ENCODE assay signal across 10 mouse cellular contexts in genomic region chr1:168709836-168710235, GRCm38 (mm10).
DNase-seq lines count a peak whose midpoint lies in the region; ATAC-seq and TF ChIP-seq lines count a peak whose summit lies in the region.
"Had no signal": no experiment of that assay in that cellular context is flagged by ENCODE, and none has a peak within 500 bp of the region (broad histone marks: within the 10 kb centered on the region; RNA-seq: fewer than 3 reads in every experiment).

No protein-coding gene starts in this region.

- H3K27me3 ChIP-seq in heart, postnatal 0 days (ENCODE audit: control insufficient read depth, insufficient read depth, low read length): no peaks in the 10 kb centered on the region
- H3K27me3 ChIP-seq in kidney, postnatal 0 days (ENCODE audit: insufficient read depth, low read length): no peaks in the 10 kb centered on the region
- H3K27me3 ChIP-seq in stomach, postnatal 0 days (ENCODE audit: control insufficient read depth, insufficient read depth, low read length): no peaks in the 10 kb centered on the region
- H3K27me3 ChIP-seq: hindbrain, embryonic 13.5 days; megakaryocyte, embryonic 14.5 days had no signal

- 47% methylated on average over 2 of the region's 2 CpGs for WGBS in heart, postnatal 0 days
- 47% methylated on average over 2 of the region's 2 CpGs for WGBS in kidney, postnatal 0 days
- 40% methylated on average over 2 of the region's 2 CpGs for WGBS in stomach, postnatal 0 days

- no peak for ATAC-seq in heart, postnatal 0 days (ENCODE audit: insufficient read depth, low read depth)
- no peak for ATAC-seq in kidney, postnatal 0 days (replicated peaks; ENCODE audit: low FRiP score, low read depth)
- ATAC-seq in stomach, postnatal 0 days (ENCODE audit: low FRiP score, low TSS enrichment): no peak; the same call in 1 of the 2 replicates

- H3K9ac ChIP-seq in heart, postnatal 0 days (replicated peaks; ENCODE audit: low read depth, low read length): no peak overlapping the region
- H3K9ac ChIP-seq in kidney, postnatal 0 days (ENCODE audit: low read depth, low read length): no peak overlapping the region
- no peak overlapping the region for H3K9ac ChIP-seq in stomach, postnatal 0 days (ENCODE audit: low read length)
- H3K9ac ChIP-seq: hindbrain, embryonic 13.5 days had no signal

- peak overlapping the region; percentile 26; the same call in 1 of the 2 replicates for H3K4me3 ChIP-seq in heart, postnatal 0 days (ENCODE audit: low read depth, low read length)
- no peak overlapping the region for H3K4me3 ChIP-seq in kidney, postnatal 0 days (replicated peaks; ENCODE audit: low read depth, low read length)
- H3K4me3 ChIP-seq in stomach, postnatal 0 days (ENCODE audit: low read depth, low read length): no peak overlapping the region
- H3K4me3 ChIP-seq: hindbrain, embryonic 13.5 days; megakaryocyte, embryonic 14.5 days had no signal

- TF ChIP-seq CTCF in heart, postnatal 0 days (IDR thresholded peaks at IDR 0.05; ENCODE audit: low read depth): no peak
- no peak for TF ChIP-seq CTCF in kidney, postnatal 0 days (IDR thresholded peaks at IDR 0.05; ENCODE audit: low read depth)
- TF ChIP-seq CTCF in stomach, postnatal 0 days (IDR thresholded peaks at IDR 0.05; ENCODE audit: low read depth): no peak

- H3K36me3 ChIP-seq in heart, postnatal 0 days (replicated peaks; ENCODE audit: control insufficient read depth, insufficient read depth, low read length): no peaks in the 10 kb centered on the region
- H3K36me3 ChIP-seq in kidney, postnatal 0 days (ENCODE audit: insufficient read depth, low read length): no peaks in the 10 kb centered on the region
- no peaks in the 10 kb centered on the region for H3K36me3 ChIP-seq in stomach, postnatal 0 days (ENCODE audit: control insufficient read depth, insufficient read depth, low read length)
- H3K36me3 ChIP-seq: hindbrain, embryonic 13.5 days had no signal

- H3K9me3 ChIP-seq in heart, postnatal 0 days (replicated peaks; ENCODE audit: control insufficient read depth, low read length): no peaks in the 10 kb centered on the region
- no peaks in the 10 kb centered on the region for H3K9me3 ChIP-seq in kidney, postnatal 0 days (replicated peaks; ENCODE audit: low read length)
- H3K9me3 ChIP-seq in stomach, postnatal 0 days (ENCODE audit: control insufficient read depth, low read length): no peaks in the 10 kb centered on the region
- H3K9me3 ChIP-seq: hindbrain, embryonic 13.5 days; megakaryocyte, embryonic 14.5 days had no signal

- TF ChIP-seq EP300 in heart, postnatal 0 days (IDR thresholded peaks at IDR 0.05; ENCODE audit: low read depth): no peak
- no peak for TF ChIP-seq EP300 in stomach, postnatal 0 days (optimal IDR thresholded peaks at IDR 0.05)

- H3K4me1 ChIP-seq in heart, postnatal 0 days (ENCODE audit: control insufficient read depth, insufficient read depth): no peaks in the 10 kb centered on the region; the same call in none of the 2 replicates
- 0 out of 2 replicates have a peak, but pooled peaks cover 3% of the 10 kb centered on the region for H3K4me1 ChIP-seq in kidney, postnatal 0 days (replicated peaks; ENCODE audit: insufficient read depth, low read length)
- H3K4me1 ChIP-seq in stomach, postnatal 0 days (replicated peaks; ENCODE audit: control insufficient read depth, insufficient read depth): peaks cover 3% of the 10 kb centered on the region; the same call in 1 of the 2 replicates
- H3K4me1 ChIP-seq: megakaryocyte, embryonic 14.5 days had no signal

- H3K4me2 ChIP-seq in heart, postnatal 0 days (ENCODE audit: low read depth, low read length): peak overlapping the region; percentile 53
- H3K4me2 ChIP-seq in kidney, postnatal 0 days (ENCODE audit: low read length): peak overlapping the region; percentile 42
- peak overlapping the region; percentile 36; the same call in 1 of the 2 replicates for H3K4me2 ChIP-seq in stomach, postnatal 0 days (replicated peaks; ENCODE audit: low read depth)

- DNase-seq in heart, postnatal 0 days (ENCODE audit: low spot score): no peak
- DNase-seq in heart, adult 11 months: no peak
- DNase-seq in retina, embryonic 14.5 days (ENCODE audit: low spot score): peak; percentile 9
- DNase-seq in retina, postnatal 1 day: no peak
- peak; percentile 15 for DNase-seq in kidney, postnatal 0 days (ENCODE audit: low spot score)
- DNase-seq in stomach, postnatal 0 days (ENCODE audit: low spot score): no peak
- DNase-seq in layer of hippocampus, postnatal 36 days: no peak
- DNase-seq in adipocyte (ENCODE audit: low spot score): no peak

- H3K27ac ChIP-seq in heart, postnatal 0 days (ENCODE audit: low read depth): peak overlapping the region; percentile 84
- H3K27ac ChIP-seq in kidney, postnatal 0 days: peak overlapping the region; percentile 90
- H3K27ac ChIP-seq in stomach, postnatal 0 days (replicated peaks): peak overlapping the region; percentile 85

Comparison
In these comparisons a context has a peak if more than half of its experiments do, and no peak if none do; other contexts are left out.
1. DNase-seq: peak in retina, embryonic 14.5 days (single experiment) and kidney, postnatal 0 days (single experiment); none in heart, postnatal 0 days (single experiment), heart, adult 11 months (single experiment), retina, postnatal 1 day (single experiment), stomach, postnatal 0 days (single experiment), layer of hippocampus, postnatal 36 days (0 of 2) and adipocyte (single experiment).
2. Peak in every context shown above with its lines, with median percentiles within 50 percentile points of each other: H3K27ac ChIP-seq and H3K4me2 ChIP-seq.